Mouse (Mus musculus) embryo, embryonic 11 days (tissue): Measurements from ENCODE around the gene Rps27l.

Source experiments
- DNase-seq: peaks from one replicate; pipeline ENCODE4 v3.0.0-alpha.2; 2015

Rps27l gene

GRCm38 (mm10) chr9:66920488-66921279 is 25.2 kb upstream of the Rps27l start:
- DNase-seq = no peak

DNA sequence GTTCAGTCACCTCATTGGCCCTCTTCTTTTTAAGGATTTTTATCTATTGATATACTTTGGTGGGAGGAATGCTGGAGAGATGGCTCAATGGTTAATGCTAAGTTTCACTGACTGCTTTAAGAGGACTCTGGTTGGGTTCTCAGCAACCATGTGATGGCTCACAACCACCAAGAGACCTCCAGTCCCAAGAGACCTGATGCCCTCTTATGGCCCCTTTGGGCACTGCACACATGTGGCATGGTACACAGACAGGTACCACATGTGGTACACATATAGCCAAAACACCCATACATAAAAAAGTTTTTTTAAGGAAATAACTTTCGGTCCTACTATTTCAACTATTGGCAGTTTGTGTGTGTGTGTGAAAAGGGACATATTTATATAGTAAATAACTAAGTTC is 23.8 kb upstream of the Rps27l start:
- DNase-seq = no peak

- DNase-seq = no peak
Measured at GRCm38 (mm10) chr9:66925853-66926252, 20.0 kb upstream of the Rps27l start.

GRCm38 (mm10) chr9:66927696-66928402 is 18.0 kb upstream of the Rps27l start:
- no peak for DNase-seq

GRCm38 (mm10) chr9:66930351-66930750 is 15.5 kb upstream of the Rps27l start:
- DNase-seq = no peak

- DNase-seq = peak; percentile 31
Measured at GRCm38 (mm10) chr9:66933869-66934808, 11.7 kb upstream of the Rps27l start.

DNA sequence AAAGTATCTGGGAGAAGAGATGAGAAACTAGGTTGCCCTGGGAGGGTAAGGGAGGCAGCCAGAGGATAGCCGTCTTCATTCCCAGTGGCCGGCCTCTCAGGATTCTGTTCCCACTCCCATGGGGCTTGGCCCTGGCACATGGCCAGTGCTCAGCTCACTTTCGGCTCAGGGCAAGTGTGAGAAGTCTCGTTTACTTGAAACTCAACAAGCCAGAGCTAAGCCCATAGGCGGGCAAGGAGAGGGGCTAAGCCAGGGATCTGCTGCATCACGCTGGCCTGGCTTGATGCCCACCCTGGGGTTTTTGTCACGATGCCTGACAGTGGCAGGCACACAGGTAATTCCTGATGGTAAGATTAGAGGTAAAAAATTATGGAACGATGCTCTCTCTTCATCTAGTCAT is 8.4 kb upstream of the Rps27l start:
- DNase-seq = no peak

DNA sequence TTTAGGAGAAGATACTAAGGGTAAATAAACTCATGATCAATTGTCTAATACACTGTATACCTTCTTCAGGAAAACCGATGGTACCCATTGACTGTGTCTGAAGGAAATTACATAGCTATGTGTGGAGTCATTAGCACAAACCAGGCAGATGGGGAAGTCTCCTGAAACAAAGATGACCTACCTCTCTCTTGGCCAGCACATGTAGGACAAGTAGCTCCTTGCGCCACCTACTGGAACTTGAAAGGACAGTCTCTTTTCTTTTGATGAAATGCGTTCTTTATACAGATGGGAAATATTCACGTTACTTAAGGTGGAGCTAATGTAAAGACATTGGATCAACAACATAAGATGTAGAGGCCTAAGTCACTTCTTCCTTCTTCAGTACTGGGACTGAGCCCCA is 7.0 kb upstream of the Rps27l start:
- peak; percentile 92 for DNase-seq

DNA sequence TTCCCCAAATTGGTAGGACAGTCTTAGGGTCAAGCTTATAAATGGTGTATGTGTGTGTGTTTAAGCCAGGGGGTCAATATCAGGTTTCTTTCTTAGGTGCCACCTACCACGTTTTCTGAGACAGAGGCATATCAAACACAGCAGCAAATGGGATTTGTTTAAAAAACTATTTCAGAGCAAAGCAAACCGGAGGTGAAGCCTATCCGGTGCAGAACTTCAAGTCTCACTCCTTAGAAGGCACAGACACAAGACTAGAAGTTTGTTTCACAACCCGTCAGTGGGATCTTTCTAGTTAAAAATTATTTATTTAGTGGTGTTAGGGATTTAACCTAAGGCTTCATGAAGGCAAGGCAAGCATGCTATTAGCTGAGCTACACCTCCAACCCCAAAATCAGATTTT is 725 bp upstream of the Rps27l start:
- DNase-seq = no peak

- DNase-seq = no peak
Measured at GRCm38 (mm10) chr9:66948536-66948935, 2.6 kb downstream of the Rps27l start.

DNA sequence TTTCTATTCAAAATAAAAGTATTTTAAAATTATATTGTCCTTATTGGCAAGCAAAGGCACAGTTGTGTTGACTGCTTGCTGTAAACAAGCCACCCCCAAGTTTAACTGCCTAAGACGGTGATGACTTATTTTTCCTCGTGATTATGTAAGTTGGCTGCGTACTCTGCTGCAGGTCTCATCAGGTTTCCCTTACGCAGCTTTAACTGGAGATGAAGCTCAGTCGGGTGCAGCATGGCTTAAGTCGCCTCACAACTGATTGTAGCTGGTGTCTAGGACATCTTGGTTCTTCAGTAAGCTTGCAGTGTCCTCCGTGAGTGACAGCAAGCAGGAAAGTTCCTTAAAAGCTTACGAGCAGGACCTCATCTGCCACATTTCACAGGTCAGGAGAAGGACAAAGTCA is 6.4 kb downstream of the Rps27l start:
- no peak for DNase-seq

DNA sequence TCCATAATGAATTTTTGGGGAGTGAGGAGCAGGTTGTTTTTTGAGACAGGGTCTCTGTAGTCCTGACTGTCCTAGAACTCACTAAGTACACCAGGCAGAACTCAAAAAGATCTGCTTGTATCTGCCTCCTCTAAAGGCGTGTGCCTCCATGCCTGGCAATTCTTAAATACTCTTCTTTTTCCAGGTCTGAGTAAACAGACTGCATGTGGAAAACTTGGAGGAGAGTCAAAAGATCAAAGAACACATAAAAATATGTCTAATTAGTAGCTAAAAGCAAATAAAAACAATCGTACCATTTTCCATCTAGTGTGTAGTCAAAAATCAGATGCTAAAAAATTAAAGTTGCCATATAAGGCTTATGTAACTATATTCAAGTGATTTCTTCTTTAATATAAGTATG is 7.0 kb downstream of the Rps27l start:
- no peak for DNase-seq

DNA sequence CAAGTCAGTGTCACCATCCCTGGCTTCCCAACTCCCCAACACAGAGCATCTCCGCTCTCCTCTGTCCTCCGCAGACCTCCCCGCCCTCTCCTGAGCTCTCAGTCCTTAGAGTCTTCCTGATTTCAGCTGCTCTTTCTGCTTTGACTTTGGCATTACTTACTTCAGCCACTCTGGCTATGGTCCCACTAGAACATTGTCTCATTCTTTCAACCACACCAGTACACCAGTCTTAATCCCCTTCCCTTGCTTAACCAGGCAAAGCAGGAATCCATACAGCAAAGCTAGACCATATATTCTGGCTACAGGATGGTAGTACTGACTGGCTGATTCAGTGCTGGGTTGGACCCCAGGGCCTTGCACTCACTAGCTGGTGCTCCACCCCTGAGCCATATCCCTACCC is 11.6 kb downstream of the Rps27l start:
- DNase-seq = no peak

- no peak for DNase-seq
Measured at GRCm38 (mm10) chr9:66961478-66961877, 15.6 kb downstream of the Rps27l start.

DNA sequence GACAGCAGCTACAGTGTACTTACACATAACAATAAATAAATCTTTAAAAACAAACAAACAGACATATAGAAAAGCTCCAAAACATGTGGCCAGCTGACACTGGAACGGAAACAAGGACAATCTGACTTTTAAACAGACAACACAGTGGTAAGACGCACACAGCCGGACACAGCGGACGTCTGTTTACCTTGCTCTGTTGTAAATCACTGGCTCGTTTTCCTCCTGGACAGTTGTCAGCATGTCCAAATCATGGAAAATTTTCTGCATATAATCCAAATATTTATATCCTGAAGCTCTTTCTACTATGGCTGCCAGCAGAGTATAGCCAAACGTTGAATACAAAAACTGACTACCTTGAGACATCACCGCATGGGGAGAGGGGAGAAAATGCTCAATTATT is 21.6 kb downstream of the Rps27l start:
- DNase-seq = no peak

- no peak for DNase-seq
Measured at GRCm38 (mm10) chr9:66971116-66971515, 25.2 kb downstream of the Rps27l start.

GRCm38 (mm10) chr9:66974721-66975225 is 28.9 kb downstream of the Rps27l start:
- DNase-seq = peak; percentile 91

- peak; percentile 95 for DNase-seq
Measured at GRCm38 (mm10) chr9:66975239-66975645, 29.4 kb downstream of the Rps27l start, which contains the start of gene Lactb. Lactb (minus strand) TSS chr9:66975484.

DNA sequence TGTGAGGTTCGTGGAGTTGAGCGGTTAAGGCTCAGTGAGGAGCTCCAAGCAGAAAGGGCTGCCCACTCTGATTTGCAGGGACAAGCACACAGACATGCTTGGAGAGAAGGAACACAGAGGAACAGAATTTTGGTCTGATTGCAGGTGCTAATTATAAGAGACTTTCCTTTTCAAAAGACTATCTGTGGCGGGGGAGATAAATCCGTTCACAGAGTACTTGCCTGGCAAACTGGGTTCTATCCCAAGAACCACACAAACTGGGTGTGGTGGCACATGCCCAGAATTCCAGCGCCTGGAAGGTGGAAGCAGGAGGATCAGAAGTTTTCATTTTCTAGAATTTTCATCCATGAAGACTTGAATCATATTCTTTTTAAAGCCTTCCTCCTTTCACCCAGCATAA is 31.2 kb downstream of the Rps27l start:
- DNase-seq = no peak

GRCm38 (mm10) chr9:66977982-66978381 is 32.1 kb downstream of the Rps27l start:
- DNase-seq = no peak

GRCm38 (mm10) chr9:66978468-66978867 is 32.6 kb downstream of the Rps27l start:
- no peak for DNase-seq

DNA sequence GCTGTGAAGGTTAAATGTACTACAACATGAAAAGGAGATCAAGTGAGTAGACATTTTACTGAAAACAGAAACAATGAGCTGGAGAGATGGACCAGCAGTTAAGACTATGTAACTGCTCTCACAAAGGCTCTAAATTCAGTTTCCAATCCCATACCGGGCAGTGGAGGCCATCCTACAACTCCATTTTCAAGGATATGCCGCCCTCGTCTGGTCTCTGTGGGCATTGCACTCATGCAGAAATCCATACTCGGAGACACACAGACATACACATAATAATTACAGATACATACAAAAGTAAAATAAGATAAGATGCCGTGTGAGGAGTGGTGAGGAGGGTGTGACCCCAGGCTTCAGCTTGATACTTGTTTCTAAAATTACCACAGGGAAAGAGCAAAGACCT is 34.6 kb downstream of the Rps27l start:
- peak; percentile 74 for DNase-seq

- no peak for DNase-seq
Measured at GRCm38 (mm10) chr9:66982085-66982484, 36.2 kb downstream of the Rps27l start.
